Mouse (Mus musculus): ENCODE measurements around the gene Tent5d. TPM values are rescaled to one million over a fixed set of nuclear protein-coding genes. Genes with fewer than 3 reads are reported as not detected.

The Tent5d gene
- total and polyA plus RNA-seq, 3 experiments = 0.34 TPM; not detected in 2

DNA sequence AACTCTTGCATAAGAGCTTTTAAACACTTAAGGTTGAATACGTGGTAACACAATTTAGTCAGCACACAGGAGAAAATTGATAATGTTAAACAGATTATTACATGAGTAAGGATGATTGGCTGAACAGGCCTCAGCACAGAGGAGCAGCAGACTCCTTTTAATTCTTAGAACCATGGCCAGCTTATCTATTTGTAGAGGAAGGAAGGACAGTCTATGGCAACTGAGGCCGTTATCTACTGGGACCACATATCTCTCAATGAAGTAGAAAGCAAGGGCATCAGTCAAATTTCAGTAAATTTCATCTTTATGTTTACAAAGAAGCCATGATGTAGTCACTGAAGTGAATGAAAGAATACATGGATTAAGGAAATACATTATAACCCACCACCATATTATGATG is 4.5 kb downstream of the Tent5d start:
- no peak for TF ChIP-seq MXI1 (IDR thresholded peaks at IDR 0.05; ENCODE audit: low read depth, low read length)
- dilution Hi-C loops (cut with MboI; ENCODE audit: extremely low pct_ligation_motif_present, extremely low pct_unique_long_range_greater_than_20kb, low sequenced_read_pairs) = no loop called here

DNA sequence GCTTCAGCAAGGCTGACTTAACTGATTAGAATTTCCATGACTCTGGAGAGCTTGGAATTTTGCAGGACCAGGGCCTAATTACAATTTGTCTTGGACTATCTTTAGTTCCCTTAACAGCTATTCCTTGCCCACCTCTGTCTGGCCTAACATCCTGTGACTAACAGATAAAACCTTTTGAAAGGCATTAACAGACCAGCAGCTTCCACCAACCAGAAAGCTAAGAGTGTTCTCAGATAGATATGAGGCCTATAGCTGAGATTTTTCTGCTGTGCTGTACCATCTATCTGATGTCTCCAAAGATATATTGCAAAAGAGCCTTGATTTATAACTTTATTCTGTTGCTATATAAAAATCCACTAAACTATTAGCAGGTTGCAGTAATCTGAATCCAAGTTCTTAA is 19.7 kb downstream of the Tent5d start:
- Histone ChIP-seq H3K4me2 (ENCODE audit: insufficient read depth, low read depth, poor library complexity, severe bottlenecking) (no peak overlapping the region), H3K79me2 (replicated peaks; ENCODE audit: control insufficient read depth, extremely low read depth, insufficient read depth, poor library complexity, severe bottlenecking) (no peaks in the 10 kb centered on the region), H3K27me3 (replicated peaks) (no peaks in the 10 kb centered on the region), H3K9me3 (replicated peaks; ENCODE audit: low read length) (no peaks in the 10 kb centered on the region), H3K36me3 (replicated peaks in 1 of 2; ENCODE audit: control insufficient read depth in 1 of 2, insufficient read depth in 1 of 2, low read length in 1 of 2) (no peaks in the 10 kb centered on the region), H3K27ac (ENCODE audit: insufficient read depth, low read depth) (no peak overlapping the region), H3K9ac (ENCODE audit: insufficient read depth, low read depth) (no peak overlapping the region), H3K4me3 (replicated peaks in 1 of 3; ENCODE audit: low read depth in 2 of 3, low read length in 2 of 3, poor library complexity in 1 of 3) (no peak overlapping the region), H3K4me1 (ENCODE audit: control insufficient read depth in 1 of 2, insufficient read depth in 2 of 2) (no peaks in the 10 kb centered on the region)
- no peak for DNase-seq (ENCODE audit: extremely low read depth)
- in situ Hi-C loops (cut with MboI; ENCODE audit: low pct_ligation_motif_present, low pct_unique_long_range_greater_than_20kb, low sequenced_read_pairs) = no loop called here
- dilution Hi-C loops (cut with MboI; ENCODE audit: extremely low pct_ligation_motif_present, extremely low pct_unique_long_range_greater_than_20kb, low sequenced_read_pairs) = no loop called here
- TF ChIP-seq ZKSCAN1 (IDR thresholded peaks at IDR 0.05; ENCODE audit: borderline replicate concordance, low read depth, low read length) (no peak), ETS1 (conservative IDR thresholded peaks at IDR 0.05; ENCODE audit: low read depth, low read length) (no peak), ZC3H11A (IDR thresholded peaks at IDR 0.05; ENCODE audit: low read depth, low read length) (no peak), USF2 (conservative IDR thresholded peaks at IDR 0.05; ENCODE audit: low read depth, low read length) (no peak), SIN3A (IDR thresholded peaks at IDR 0.05; ENCODE audit: low read length) (no peak), NELFE (IDR thresholded peaks at IDR 0.05; ENCODE audit: low read depth, low read length) (no peak), JUN (IDR thresholded peaks at IDR 0.05; ENCODE audit: insufficient read depth, low read depth, low read length) (no peak), TCF12 (IDR thresholded peaks at IDR 0.05; ENCODE audit: low read depth, low read length) (no peak), UBTF (IDR thresholded peaks at IDR 0.05; ENCODE audit: low read depth, low read length) (no peak), RAD21 (IDR thresholded peaks at IDR 0.05; ENCODE audit: low read depth, low read length) (no peak), IRF4 (IDR thresholded peaks at IDR 0.05; ENCODE audit: low read depth, low read length) (no peak), POLR2AphosphoS2 (IDR thresholded peaks at IDR 0.05; ENCODE audit: low read depth, low read length) (no peak), USF1 (IDR thresholded peaks at IDR 0.05; ENCODE audit: low read depth, low read length) (no peak)

More for the DNA sequence above, 4.5 kb downstream of the Tent5d start:
- Histone ChIP-seq H3K27me3 (replicated peaks) (no peaks in the 10 kb centered on the region), H3K4me2 (ENCODE audit: insufficient read depth, low read depth, poor library complexity, severe bottlenecking) (no peak overlapping the region), H3K79me2 (replicated peaks; ENCODE audit: control insufficient read depth, extremely low read depth, insufficient read depth, poor library complexity, severe bottlenecking) (no peaks in the 10 kb centered on the region), H3K4me1 (ENCODE audit: control insufficient read depth in 1 of 2, insufficient read depth in 2 of 2) (no peaks in the 10 kb centered on the region), H3K9ac (ENCODE audit: insufficient read depth, low read depth) (no peak overlapping the region), H3K36me3 (replicated peaks in 1 of 2; ENCODE audit: control insufficient read depth in 1 of 2, insufficient read depth in 1 of 2, low read length in 1 of 2) (peaks cover 0 to 2% of the 10 kb centered on the region in 2 experiments), H3K4me3 (replicated peaks in 1 of 3; ENCODE audit: low read depth in 2 of 3, low read length in 2 of 3, poor library complexity in 1 of 3) (no peak overlapping the region), H3K27ac (ENCODE audit: insufficient read depth, low read depth) (no peak overlapping the region), H3K9me3 (replicated peaks; ENCODE audit: low read length) (no peaks in the 10 kb centered on the region)
- in situ Hi-C loops (cut with MboI; ENCODE audit: low pct_ligation_motif_present, low pct_unique_long_range_greater_than_20kb, low sequenced_read_pairs) = no loop called here
- no peak for DNase-seq (ENCODE audit: extremely low read depth)

Data from CH12.LX (cell line).